ENCODE assay signal across 15 mouse cellular contexts in genomic region chr17:47055121-47055520, GRCm38 (mm10). TPM values are rescaled to one million over a fixed set of nuclear protein-coding genes. Genes with fewer than 3 reads are reported as not detected.
DNase-seq lines count a peak whose midpoint lies in the region; ATAC-seq lines count a peak whose summit lies in the region.
"Had no signal": no experiment of that assay in that cellular context is flagged by ENCODE, and none has a peak within 500 bp of the region (broad histone marks: within the 10 kb centered on the region; RNA-seq: fewer than 3 reads in every experiment).

No protein-coding gene starts in this region.

- no peak overlapping the region for H3K4me3 ChIP-seq in forebrain, embryonic 10.5 days
- no peak overlapping the region for H3K4me3 ChIP-seq in forebrain, embryonic 14.5 days (ENCODE audit: low read depth, low read length)
- no peak overlapping the region for H3K4me3 ChIP-seq in heart, embryonic 16.5 days (ENCODE audit: low read length)
- no peak overlapping the region for H3K4me3 ChIP-seq in macrophage (ENCODE audit: inconsistent target)
- H3K4me3 ChIP-seq: limb, embryonic 15.5 days; midbrain, embryonic 13.5 days had no signal

- peaks cover 6% of the 10 kb centered on the region for H3K9me3 ChIP-seq in forebrain, embryonic 10.5 days
- H3K9me3 ChIP-seq in forebrain, embryonic 14.5 days (replicated peaks; ENCODE audit: control insufficient read depth, low read length), result no peaks in the 10 kb centered on the region; the same call in 1 of the 2 replicates
- peaks cover 5% of the 10 kb centered on the region for H3K9me3 ChIP-seq in heart, embryonic 16.5 days (replicated peaks; ENCODE audit: control insufficient read depth, low read length)
- H3K9me3 ChIP-seq: limb, embryonic 15.5 days had no signal

- 0 out of 2 replicates have a peak, but pooled peaks cover under 1% of the 10 kb centered on the region for H3K4me1 ChIP-seq in forebrain, embryonic 10.5 days
- H3K4me1 ChIP-seq in forebrain, embryonic 14.5 days (ENCODE audit: control insufficient read depth, insufficient read depth, low read length), result no peaks in the 10 kb centered on the region
- H3K4me1 ChIP-seq in heart, embryonic 16.5 days (ENCODE audit: control insufficient read depth, insufficient read depth, low read length), result peaks cover 8% of the 10 kb centered on the region
- H3K4me1 ChIP-seq: midbrain, embryonic 13.5 days had no signal

- H3K36me3 ChIP-seq in forebrain, embryonic 10.5 days (replicated peaks), result no peaks in the 10 kb centered on the region
- no peaks in the 10 kb centered on the region for H3K36me3 ChIP-seq in forebrain, embryonic 14.5 days (ENCODE audit: control insufficient read depth, insufficient read depth, low read length)
- H3K36me3 ChIP-seq in heart, embryonic 16.5 days (ENCODE audit: control insufficient read depth, insufficient read depth), result no peaks in the 10 kb centered on the region
- no peaks in the 10 kb centered on the region for H3K36me3 ChIP-seq in macrophage (ENCODE audit: inconsistent target)
- H3K36me3 ChIP-seq: limb, embryonic 15.5 days; midbrain, embryonic 13.5 days had no signal

- WGBS in forebrain, embryonic 10.5 days, result 87% methylated on average over 7 of the region's 7 CpGs
- 88% methylated on average over 7 of the region's 7 CpGs for WGBS in forebrain, embryonic 14.5 days
- WGBS in heart, embryonic 16.5 days, result 77% methylated on average over 7 of the region's 7 CpGs
- WGBS in macrophage (ENCODE audit: missing documents), result 89% methylated on average over 7 of the region's 7 CpGs

- DNase-seq in forebrain, embryonic 10.5 days (ENCODE audit: extremely low spot score, low spot score), result no peak
- DNase-seq in forebrain, embryonic 14.5 days (ENCODE audit: low spot score), result no peak
- DNase-seq in heart, postnatal 4 days, result no peak
- peak; percentile 13 to 42 for DNase-seq in lung, adult 18-20 months
- no peak for DNase-seq in lung, postnatal 14 days
- DNase-seq in left cerebral cortex, postnatal 4 days, result no peak
- DNase-seq: adrenal gland, postnatal 10 days; cerebellum, adult 8-10 months; gastrocnemius, postnatal 36 days; thymus, postnatal 14 days had no signal

- intact Hi-C loops in left cerebral cortex, postnatal 4 days (cut with DNase I), result no loop called here

- H3K79me2 ChIP-seq in macrophage (ENCODE audit: inconsistent target), result no peaks in the 10 kb centered on the region

- no peaks in the 10 kb centered on the region for H3K27me3 ChIP-seq in forebrain, embryonic 10.5 days (ENCODE audit: poor library complexity, severe bottlenecking)
- no peaks in the 10 kb centered on the region for H3K27me3 ChIP-seq in forebrain, embryonic 14.5 days (replicated peaks; ENCODE audit: control insufficient read depth, insufficient read depth, low read length)
- no peaks in the 10 kb centered on the region for H3K27me3 ChIP-seq in heart, embryonic 16.5 days (ENCODE audit: control insufficient read depth, insufficient read depth, low read length)
- H3K27me3 ChIP-seq: limb, embryonic 15.5 days; midbrain, embryonic 13.5 days had no signal

- no peak overlapping the region for H3K9ac ChIP-seq in forebrain, embryonic 14.5 days (ENCODE audit: low read length)
- H3K9ac ChIP-seq in heart, embryonic 16.5 days (ENCODE audit: low read length), result no peak overlapping the region
- H3K9ac ChIP-seq: limb, embryonic 15.5 days; midbrain, embryonic 13.5 days had no signal

- H3K27ac ChIP-seq in forebrain, embryonic 10.5 days, result 0 out of 2 replicates have a peak overlapping the region, but pooled peaks have one; percentile 30
- no peak overlapping the region for H3K27ac ChIP-seq in forebrain, embryonic 14.5 days (ENCODE audit: low read depth, low read length)
- H3K27ac ChIP-seq in heart, embryonic 16.5 days (ENCODE audit: low read length), result peak overlapping the region; percentile 63
- peak overlapping the region; percentile 63 for H3K27ac ChIP-seq in macrophage
- H3K27ac ChIP-seq: hindbrain, postnatal 0 days; limb, embryonic 15.5 days; midbrain, embryonic 13.5 days had no signal

- no peak for ATAC-seq in forebrain, embryonic 14.5 days
- no peak for ATAC-seq in heart, embryonic 16.5 days (replicated peaks; ENCODE audit: extremely low read depth, insufficient read depth, low FRiP score)
- ATAC-seq: hindbrain, postnatal 0 days; midbrain, embryonic 13.5 days had no signal

- H3K4me2 ChIP-seq in forebrain, embryonic 14.5 days (ENCODE audit: low read length), result no peak overlapping the region
- peak overlapping the region; percentile 31; the same call in 1 of the 2 replicates for H3K4me2 ChIP-seq in heart, embryonic 16.5 days (ENCODE audit: low read depth, low read length)
- H3K4me2 ChIP-seq: limb, embryonic 15.5 days; midbrain, embryonic 13.5 days had no signal

RNA-seq across cellular contexts. Expression of gene Ubr2, which starts 44.8 kb away (rescaled TPM):
- 13.3 and 15.7 TPM in 2 replicates for polyA plus RNA-seq in forebrain, embryonic 10.5 days (2016; fragmentation: Nextera tagmentation; extraction: Ambion mirVana)
- 14.7 and 19.3 TPM in 2 replicates for polyA plus RNA-seq in forebrain, embryonic 14.5 days (2014; fragmentation: Nextera tagmentation; extraction: Ambion mirVana)
- 17.1 and 17.9 TPM in 2 replicates for polyA plus RNA-seq in heart, embryonic 16.5 days (2015; fragmentation: Nextera tagmentation; extraction: Ambion mirVana)
- total RNA-seq in heart, postnatal 4 days (2021), result 10 to 100 TPM; 44.9 to 49.5 TPM
- total RNA-seq in macrophage (2018; cell fraction: chromatin; rRNA removed), result 100 to 1,000 TPM in 24 of 26 experiments, 10 to 100 TPM in 2; 81.9 to 271 (median 191) TPM
- total RNA-seq in macrophage (2018; cell fraction: cytosol; rRNA removed), result 10 to 100 TPM; 20.9 to 46.2 (median 34.0) TPM
- total RNA-seq in macrophage (2018; cell fraction: nucleus; rRNA removed), result 100 to 1,000 TPM in 4 of 26 experiments, 10 to 100 TPM in 22; 39.5 to 136 (median 76.7) TPM
- 28.0 to 30.4 TPM (median 28.5 TPM) in 3 replicates for polyA plus RNA-seq in macrophage (2018)
- 10 to 100 TPM; 51.7 to 55.3 TPM for total RNA-seq in left cerebral cortex, postnatal 4 days (2021)

Comparison
In these comparisons a context has a peak if more than half of its experiments do, and no peak if none do; other contexts are left out.
1. DNase-seq: peak in lung, adult 18-20 months (2 of 2); none in forebrain, embryonic 10.5 days (single experiment), forebrain, embryonic 14.5 days (single experiment), heart, postnatal 4 days (single experiment), lung, postnatal 14 days (single experiment) and left cerebral cortex, postnatal 4 days (single experiment).